Mouse (Mus musculus) heart, embryonic 11.5 days (tissue): ENCODE results near the gene Rbp7. TPM values are rescaled to one million over a fixed set of nuclear protein-coding genes. Genes with fewer than 3 reads are reported as not detected.

Experiments
- polyA plus RNA-seq: library from polyadenylated mRNA; unstranded; fragments of >200 nt; fragmentation: Nextera tagmentation; extraction: Ambion mirVana; gene quantifications from 2 replicates; pipeline ENCODE4 v1.2.1, GENCODE M21; 2014

Rbp7 gene
- polyA plus RNA-seq, 1 experiment from 2014 or later: 2.5 TPM

Other genes with a start within 250 kb of the Rbp7 start
- 47.8 and 49.6 TPM in 2 replicates for gene Kif1b, start 147.3 kb downstream of the Rbp7 start, polyA plus RNA-seq
- 36.3 and 41.3 TPM in 2 replicates for gene Ube4b, start 28.2 kb downstream of the Rbp7 start, polyA plus RNA-seq
- gene Tmem274, start 22.4 kb upstream of the Rbp7 start, polyA plus RNA-seq: not detected in 2 replicates
- gene Nmnat1, start 30.2 kb upstream of the Rbp7 start, polyA plus RNA-seq: 16.2 and 17.0 TPM in 2 replicates
- gene Lzic, start 30.3 kb upstream of the Rbp7 start, polyA plus RNA-seq: 36.7 and 43.9 TPM in 2 replicates
- 36.3 and 36.8 TPM in 2 replicates for gene Ctnnbip1, start 63.3 kb upstream of the Rbp7 start, polyA plus RNA-seq
- 12.3 and 18.1 TPM in 2 replicates for gene Clstn1, start 131.5 kb upstream of the Rbp7 start, polyA plus RNA-seq
- gene Pik3cd, start 247.6 kb upstream of the Rbp7 start, polyA plus RNA-seq: 2.3 and 3.2 TPM in 2 replicates